Mouse (Mus musculus): ENCODE data around the gene Pmepa1.

DNA sequence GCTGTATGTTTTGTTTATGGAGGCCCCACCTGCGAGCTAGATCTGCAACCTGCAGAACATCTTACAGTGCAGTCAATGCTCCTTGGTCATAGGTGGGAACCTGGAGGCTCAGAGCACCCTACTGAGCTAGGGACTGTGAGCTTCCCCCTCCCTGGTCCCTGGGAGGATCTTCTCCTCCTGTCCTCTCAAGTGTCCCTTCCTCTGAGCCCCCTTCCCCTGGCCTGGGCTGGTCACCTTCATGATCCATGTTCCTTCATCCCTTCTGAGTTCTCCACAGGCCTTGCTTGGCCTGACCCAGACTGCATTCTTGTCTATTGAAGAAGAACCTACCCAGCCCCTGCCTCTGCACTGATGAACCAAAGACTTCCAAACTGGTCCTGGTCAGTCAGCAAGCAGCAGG is 101.8 kb downstream of the Pmepa1 start:
- TF ChIP-seq CTCF (IDR thresholded peaks at IDR 0.05; ENCODE audit: low read depth): no peak
- TF ChIP-seq EP300 (IDR thresholded peaks at IDR 0.05; ENCODE audit: low read depth): no peak
